Mouse (Mus musculus): Measurements from ENCODE around the gene Kcnj8. TPM values are rescaled to one million over a fixed set of nuclear protein-coding genes. Genes with fewer than 3 reads are reported as not detected.

Kcnj8 gene
- polyA plus RNA-seq, 1 experiment from 2014 or later, result 12.1 TPM

- H3K4me3 ChIP-seq, result no peak overlapping the region
- no peaks in the 10 kb centered on the region for H3K36me3 ChIP-seq
- no peak overlapping the region for H3K4me2 ChIP-seq
- WGBS, result 45% methylated on average over 7 of the region's 7 CpGs
- ATAC-seq (ENCODE audit: low FRiP score), result no peak
- H3K27ac ChIP-seq, result no peak overlapping the region
- H3K4me1 ChIP-seq (replicated peaks), result peaks cover 26% of the 10 kb centered on the region
- no peak overlapping the region for H3K9ac ChIP-seq
- no peaks in the 10 kb centered on the region for H3K9me3 ChIP-seq
- H3K27me3 ChIP-seq, result peaks cover 70% of the 10 kb centered on the region
These were observed 2.6 kb downstream of the Kcnj8 start for GRCm38 (mm10) chr6:142568713-142569357.

DNA sequence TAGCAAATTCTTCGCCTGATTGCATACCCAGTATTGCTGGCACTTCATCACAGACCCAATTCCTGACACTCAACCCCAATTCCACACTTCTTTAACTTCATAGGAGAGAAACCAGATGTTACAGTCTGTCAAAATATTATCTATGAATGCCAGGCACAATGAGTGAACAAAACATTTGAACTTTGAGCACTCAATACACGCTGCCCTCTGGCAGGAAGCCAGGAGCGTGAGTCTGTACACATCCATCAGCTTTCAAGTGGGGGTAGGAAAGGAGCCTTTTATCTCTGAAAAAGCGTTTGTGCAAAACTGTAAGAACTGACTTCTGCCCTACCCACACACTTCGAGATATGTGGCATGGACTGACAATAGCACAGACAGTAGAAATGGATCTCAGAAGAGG lies 4.0 kb downstream of the Kcnj8 start:
- H3K4me3 ChIP-seq, result no peak overlapping the region
- no peak overlapping the region for H3K27ac ChIP-seq
- 43% methylated on average over 5 of the region's 5 CpGs for WGBS
- no peak overlapping the region for H3K4me2 ChIP-seq
- H3K9me3 ChIP-seq, result no peaks in the 10 kb centered on the region
- H3K36me3 ChIP-seq, result no peaks in the 10 kb centered on the region
- H3K27me3 ChIP-seq, result peaks cover 57% of the 10 kb centered on the region
- no peak for ATAC-seq (ENCODE audit: low FRiP score)
- no peak overlapping the region for H3K9ac ChIP-seq
- H3K4me1 ChIP-seq (replicated peaks), result peaks cover 26% of the 10 kb centered on the region

GRCm38 (mm10) chr6:142564746-142565145 lies 6.7 kb downstream of the Kcnj8 start:
- Histone ChIP-seq H3K9me3 (no peaks in the 10 kb centered on the region), H3K36me3 (no peaks in the 10 kb centered on the region), H3K9ac (no peak overlapping the region), H3K4me3 (no peak overlapping the region), H3K27me3 (peaks cover 31% of the 10 kb centered on the region), H3K27ac (no peak overlapping the region), H3K4me1 (replicated peaks) (no peaks in the 10 kb centered on the region; the same call in none of the 2 replicates), H3K4me2 (no peak overlapping the region)
- ATAC-seq (ENCODE audit: low FRiP score), result no peak
- over 99% methylated on average over 3 of the region's 3 CpGs for WGBS

DNA sequence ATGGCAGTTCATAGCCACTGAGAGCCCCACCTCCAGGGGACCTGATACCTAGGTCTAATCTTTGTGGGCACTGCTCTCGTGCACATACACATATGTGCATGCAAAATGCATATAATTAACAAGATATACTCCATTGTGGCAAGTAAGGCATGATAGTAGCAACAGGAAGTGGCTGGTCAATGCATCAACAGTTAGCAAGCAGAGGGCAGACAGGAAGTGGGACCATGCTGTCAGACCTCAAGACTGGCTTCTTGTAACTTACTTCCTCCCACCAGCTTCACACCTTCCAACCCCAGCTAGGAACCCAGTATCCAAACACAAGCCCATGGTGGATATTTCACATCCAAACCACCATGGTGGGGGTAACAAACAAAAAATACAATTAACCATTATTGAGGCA lies 10.3 kb downstream of the Kcnj8 start:
- H3K4me2 ChIP-seq, result no peak overlapping the region
- no peaks in the 10 kb centered on the region for H3K9me3 ChIP-seq
- no peak overlapping the region for H3K9ac ChIP-seq
- no peak overlapping the region for H3K4me3 ChIP-seq
- no peak overlapping the region for H3K27ac ChIP-seq
- no peaks in the 10 kb centered on the region for H3K36me3 ChIP-seq
- H3K27me3 ChIP-seq, result 0 out of 2 replicates have a peak, but pooled peaks cover 5% of the 10 kb centered on the region
- ATAC-seq (ENCODE audit: low FRiP score), result no peak
- no peaks in the 10 kb centered on the region for H3K4me1 ChIP-seq (replicated peaks)
- 79% methylated on average over 1 of the region's 1 CpGs for WGBS

DNA sequence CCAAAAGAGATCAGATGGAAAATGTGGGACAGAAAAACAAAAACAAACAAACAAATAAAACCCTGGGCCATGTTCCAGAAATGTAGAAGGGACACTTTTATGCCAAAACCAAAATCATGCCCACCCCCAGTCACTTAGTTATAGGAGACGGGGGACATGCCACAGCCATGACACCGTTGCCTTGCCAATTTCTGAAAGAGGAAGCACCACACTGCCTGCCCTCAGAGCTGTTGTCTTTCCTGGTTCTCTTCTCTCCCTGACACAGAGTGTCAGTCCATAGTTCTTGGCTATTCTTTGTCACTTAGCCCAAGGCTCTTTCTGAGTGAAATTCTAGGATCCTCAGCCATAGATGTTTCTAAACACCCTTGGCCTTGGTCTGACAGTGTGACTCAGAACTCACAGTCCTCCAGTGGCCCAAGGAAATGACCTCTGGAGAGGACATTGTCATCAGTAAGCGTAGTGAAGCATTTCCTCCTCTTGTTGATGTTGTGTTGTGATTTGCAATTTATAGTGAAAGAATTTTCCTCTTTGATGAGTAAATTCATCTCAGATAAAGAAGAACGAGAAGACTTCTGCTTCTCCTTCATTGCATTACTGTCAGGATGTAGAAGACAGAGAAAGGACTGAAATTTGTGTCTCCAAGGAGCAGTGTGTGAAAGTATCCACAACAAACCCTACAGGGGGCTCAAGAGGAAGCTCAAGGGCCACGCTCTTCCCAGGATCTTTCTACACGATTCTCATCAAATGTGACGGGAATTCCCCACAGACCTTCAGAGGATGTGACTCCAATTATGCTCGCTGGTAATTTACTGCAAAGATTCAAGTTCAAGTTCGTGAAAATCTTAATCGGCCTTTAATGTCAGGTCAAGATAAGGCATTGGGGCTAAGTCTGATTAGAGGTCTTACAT lies 12.4 kb downstream of the Kcnj8 start:
- Histone ChIP-seq H3K9ac (no peak overlapping the region), H3K36me3 (no peaks in the 10 kb centered on the region), H3K4me2 (no peak overlapping the region), H3K4me1 (replicated peaks) (no peaks in the 10 kb centered on the region), H3K4me3 (no peak overlapping the region), H3K9me3 (no peaks in the 10 kb centered on the region), H3K27me3 (no peaks in the 10 kb centered on the region), H3K27ac (no peak overlapping the region)
- ATAC-seq (ENCODE audit: low FRiP score), result no peak
- 80% methylated on average over 10 of the region's 10 CpGs for WGBS

DNA sequence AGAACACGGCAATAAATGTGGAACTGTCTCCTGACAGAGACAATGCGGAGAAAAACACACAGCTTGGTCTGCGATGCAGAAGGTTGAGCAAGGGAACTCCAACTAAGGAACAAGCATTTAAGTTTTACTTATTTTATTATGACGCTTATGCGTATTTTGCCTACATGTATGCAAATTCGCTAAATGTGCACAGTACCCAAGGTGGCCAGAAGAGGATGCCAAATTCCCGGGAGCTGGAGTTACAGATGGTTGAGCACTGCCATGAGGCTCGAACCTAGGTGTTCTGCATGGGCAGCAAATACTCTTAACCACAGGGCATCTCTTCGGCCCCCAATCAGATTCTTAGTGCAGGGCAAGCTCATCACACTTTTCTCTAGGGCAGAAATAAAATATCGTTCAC lies 13.3 kb downstream of the Kcnj8 start:
- H3K36me3 ChIP-seq, result no peaks in the 10 kb centered on the region
- ATAC-seq (ENCODE audit: low FRiP score), result no peak
- no peaks in the 10 kb centered on the region for H3K27me3 ChIP-seq
- 83% methylated on average over 10 of the region's 10 CpGs for WGBS
- H3K9ac ChIP-seq, result no peak overlapping the region
- H3K4me3 ChIP-seq, result no peak overlapping the region
- H3K9me3 ChIP-seq, result no peaks in the 10 kb centered on the region
- no peaks in the 10 kb centered on the region for H3K4me1 ChIP-seq (replicated peaks)
- H3K27ac ChIP-seq, result no peak overlapping the region
- no peak overlapping the region for H3K4me2 ChIP-seq

GRCm38 (mm10) chr6:142555988-142556387 lies 15.4 kb downstream of the Kcnj8 start:
- Histone ChIP-seq H3K27me3 (no peaks in the 10 kb centered on the region), H3K4me1 (replicated peaks) (no peaks in the 10 kb centered on the region), H3K9ac (no peak overlapping the region), H3K27ac (no peak overlapping the region), H3K36me3 (no peaks in the 10 kb centered on the region), H3K4me3 (no peak overlapping the region), H3K9me3 (no peaks in the 10 kb centered on the region), H3K4me2 (no peak overlapping the region)
- 57% methylated on average over 1 of the region's 1 CpGs for WGBS
- no peak for ATAC-seq (ENCODE audit: low FRiP score)

GRCm38 (mm10) chr6:142551482-142551881 lies 19.9 kb downstream of the Kcnj8 start:
- Histone ChIP-seq H3K27ac (no peak overlapping the region), H3K27me3 (no peaks in the 10 kb centered on the region), H3K9ac (no peak overlapping the region), H3K4me2 (no peak overlapping the region), H3K4me3 (no peak overlapping the region), H3K4me1 (replicated peaks) (no peaks in the 10 kb centered on the region), H3K36me3 (no peaks in the 10 kb centered on the region), H3K9me3 (no peaks in the 10 kb centered on the region)
- WGBS, result 70% methylated on average over 4 of the region's 4 CpGs
- ATAC-seq (ENCODE audit: low FRiP score), result no peak

DNA sequence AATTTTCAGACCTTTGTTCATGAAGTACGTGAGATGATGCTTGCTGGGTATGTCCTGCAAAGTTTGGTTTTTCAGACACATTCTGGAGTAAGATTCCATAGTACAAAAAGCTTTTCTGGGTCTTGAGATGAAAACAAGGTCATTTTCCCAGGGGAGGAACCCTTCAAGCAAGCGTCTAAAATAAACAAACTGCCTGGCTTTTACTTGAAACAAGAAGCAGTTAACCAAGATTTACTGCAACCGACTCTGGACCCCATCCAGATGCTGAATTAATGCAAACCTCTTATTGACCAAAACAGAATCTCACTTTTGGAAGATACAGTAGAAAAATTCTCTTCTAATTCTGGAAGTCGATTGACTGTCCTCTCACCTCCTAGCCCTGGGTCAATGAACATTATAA lies 20.5 kb downstream of the Kcnj8 start:
- Histone ChIP-seq H3K4me2 (no peak overlapping the region), H3K27ac (no peak overlapping the region), H3K4me3 (no peak overlapping the region), H3K4me1 (replicated peaks) (no peaks in the 10 kb centered on the region), H3K9ac (no peak overlapping the region), H3K27me3 (no peaks in the 10 kb centered on the region), H3K36me3 (no peaks in the 10 kb centered on the region), H3K9me3 (no peaks in the 10 kb centered on the region)
- 71% methylated on average over 4 of the region's 4 CpGs for WGBS
- ATAC-seq (ENCODE audit: low FRiP score), result no peak

DNA sequence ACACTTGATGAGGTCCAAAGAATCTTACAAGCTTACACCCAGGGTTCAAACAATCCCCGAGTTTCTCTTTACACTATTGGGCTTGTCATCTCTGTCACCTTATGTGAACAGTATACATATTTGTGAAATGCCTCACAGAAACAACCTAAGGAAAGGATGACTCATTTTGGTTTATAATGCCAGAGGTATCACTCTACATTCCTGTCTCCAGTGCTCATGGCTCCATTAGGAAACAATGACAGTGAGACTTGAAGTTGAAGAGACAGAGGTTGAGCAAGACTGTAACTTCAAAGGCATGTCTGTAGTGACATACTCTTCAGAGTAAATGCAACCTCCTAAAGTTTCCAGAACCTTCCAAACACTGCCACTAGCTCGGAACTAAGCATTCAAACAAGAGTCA lies 23.0 kb downstream of the Kcnj8 start:
- H3K36me3 ChIP-seq, result no peaks in the 10 kb centered on the region
- H3K9me3 ChIP-seq, result no peaks in the 10 kb centered on the region
- ATAC-seq (ENCODE audit: low FRiP score), result no peak
- H3K27ac ChIP-seq, result no peak overlapping the region
- no peaks in the 10 kb centered on the region for H3K4me1 ChIP-seq (replicated peaks)
- no peak overlapping the region for H3K4me2 ChIP-seq
- H3K27me3 ChIP-seq, result no peaks in the 10 kb centered on the region
- 88% methylated on average over 2 of the region's 2 CpGs for WGBS
- H3K4me3 ChIP-seq, result no peak overlapping the region
- no peak overlapping the region for H3K9ac ChIP-seq

- Histone ChIP-seq H3K4me2 (peak overlapping the region; percentile 24; the same call in 1 of the 2 replicates), H3K4me1 (replicated peaks) (no peaks in the 10 kb centered on the region), H3K4me3 (no peak overlapping the region; the same call in 1 of the 2 replicates), H3K9me3 (no peaks in the 10 kb centered on the region), H3K36me3 (no peaks in the 10 kb centered on the region), H3K27me3 (no peaks in the 10 kb centered on the region), H3K9ac (no peak overlapping the region), H3K27ac (no peak overlapping the region)
- no peak for ATAC-seq (ENCODE audit: low FRiP score)
- 55% methylated on average over 14 of the region's 14 CpGs for WGBS
These were observed 26.3 kb downstream of the Kcnj8 start for GRCm38 (mm10) chr6:142545132-142545531.

GRCm38 (mm10) chr6:142543648-142544047 lies 27.8 kb downstream of the Kcnj8 start:
- Histone ChIP-seq H3K4me1 (replicated peaks) (no peaks in the 10 kb centered on the region), H3K9ac (no peak overlapping the region), H3K36me3 (no peaks in the 10 kb centered on the region), H3K4me2 (no peak overlapping the region), H3K27me3 (no peaks in the 10 kb centered on the region), H3K9me3 (no peaks in the 10 kb centered on the region), H3K4me3 (no peak overlapping the region), H3K27ac (no peak overlapping the region)
- no peak for ATAC-seq (ENCODE audit: low FRiP score)
- 75% methylated on average over 4 of the region's 4 CpGs for WGBS

DNA sequence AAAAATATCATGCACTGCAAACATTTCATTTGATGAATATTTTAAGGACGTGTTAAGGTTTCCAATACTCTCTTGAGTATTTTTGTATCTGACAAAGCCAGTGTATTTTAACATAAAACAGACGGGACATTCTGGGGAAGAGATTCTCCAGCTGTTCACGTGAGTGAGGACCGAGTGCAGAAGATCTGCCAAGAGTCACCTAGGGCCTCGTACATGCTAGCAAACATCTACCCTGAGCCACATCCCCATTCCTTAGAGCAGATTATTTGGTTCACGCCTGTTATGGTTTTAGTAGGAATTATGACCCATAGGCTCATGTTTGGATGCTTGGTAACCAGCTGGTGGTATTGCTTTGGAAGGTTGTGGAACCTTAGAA lies 28.6 kb downstream of the Kcnj8 start:
- Histone ChIP-seq H3K27ac (no peak overlapping the region), H3K4me2 (no peak overlapping the region)
- ATAC-seq (ENCODE audit: low FRiP score), result no peak

More for the DNA sequence above, 28.6 kb downstream of the Kcnj8 start:
- Histone ChIP-seq H3K4me3 (no peak overlapping the region), H3K9ac (no peak overlapping the region), H3K4me1 (replicated peaks) (no peaks in the 10 kb centered on the region), H3K36me3 (no peaks in the 10 kb centered on the region), H3K27me3 (no peaks in the 10 kb centered on the region), H3K9me3 (no peaks in the 10 kb centered on the region)
- WGBS, result 94% methylated on average over 6 of the region's 6 CpGs
